Mouse (Mus musculus) spleen, postnatal 10 days (tissue): ENCODE results near the gene Fam71a.

Experiments
- DNase-seq, 2 experiments: peaks; one replicate each; pipeline ENCODE4 v3.0.0; 2021 to 2022; ENCODE audit warnings: low spot score in 2 of 2

Fam71a gene

GRCm38 (mm10) chr1:191164717-191165116 is at the start of gene Fam71a:
Gene Fam71a (minus strand): TSS chr1:191164817.
- no peak for DNase-seq

DNA sequence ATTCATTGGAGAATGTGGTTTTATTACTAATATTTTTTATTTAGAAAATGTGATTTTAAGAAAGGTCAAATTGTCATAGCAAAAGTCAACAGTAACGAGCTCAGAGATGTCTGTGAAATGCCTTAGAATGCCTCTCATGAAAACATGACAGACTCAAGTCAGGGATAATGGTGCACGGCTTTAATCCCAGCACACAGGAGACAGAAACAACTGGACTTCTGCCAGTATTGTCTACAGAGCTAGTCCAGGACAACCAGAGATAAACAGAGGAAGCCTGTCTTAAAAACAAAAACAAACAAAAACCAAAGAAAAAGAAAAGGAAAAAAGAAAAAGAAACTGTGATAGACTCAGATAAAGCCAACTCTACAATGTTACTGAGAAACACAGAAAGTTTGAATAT is 46.5 kb upstream of the Fam71a start:
- no peak for DNase-seq

GRCm38 (mm10) chr1:191205791-191206190 is 41.2 kb upstream of the Fam71a start:
- no peak for DNase-seq

- no peak for DNase-seq
Measured at GRCm38 (mm10) chr1:191204876-191205275, 40.3 kb upstream of the Fam71a start.

DNA sequence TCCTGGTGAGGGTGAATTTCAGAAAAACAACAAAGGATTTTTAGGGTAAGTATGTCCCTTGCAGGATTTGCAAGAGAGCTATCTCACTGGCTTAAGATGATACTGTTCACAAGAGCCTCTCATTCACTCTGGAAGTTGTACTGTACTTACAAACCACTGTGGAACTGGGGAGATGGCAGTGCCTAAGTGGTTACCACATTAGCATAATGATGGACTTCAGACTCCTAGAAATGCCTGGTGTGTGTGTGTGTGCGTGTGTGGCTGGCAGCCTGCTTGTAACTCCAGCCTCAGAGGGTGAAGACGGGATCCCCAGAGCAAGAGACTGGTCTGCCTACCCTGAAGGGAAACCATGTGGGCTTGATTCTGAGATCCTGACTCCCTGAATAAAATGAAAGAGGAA is 38.9 kb upstream of the Fam71a start:
- no peak for DNase-seq

GRCm38 (mm10) chr1:191202208-191202952 is 37.8 kb upstream of the Fam71a start:
- DNase-seq = no peak

DNA sequence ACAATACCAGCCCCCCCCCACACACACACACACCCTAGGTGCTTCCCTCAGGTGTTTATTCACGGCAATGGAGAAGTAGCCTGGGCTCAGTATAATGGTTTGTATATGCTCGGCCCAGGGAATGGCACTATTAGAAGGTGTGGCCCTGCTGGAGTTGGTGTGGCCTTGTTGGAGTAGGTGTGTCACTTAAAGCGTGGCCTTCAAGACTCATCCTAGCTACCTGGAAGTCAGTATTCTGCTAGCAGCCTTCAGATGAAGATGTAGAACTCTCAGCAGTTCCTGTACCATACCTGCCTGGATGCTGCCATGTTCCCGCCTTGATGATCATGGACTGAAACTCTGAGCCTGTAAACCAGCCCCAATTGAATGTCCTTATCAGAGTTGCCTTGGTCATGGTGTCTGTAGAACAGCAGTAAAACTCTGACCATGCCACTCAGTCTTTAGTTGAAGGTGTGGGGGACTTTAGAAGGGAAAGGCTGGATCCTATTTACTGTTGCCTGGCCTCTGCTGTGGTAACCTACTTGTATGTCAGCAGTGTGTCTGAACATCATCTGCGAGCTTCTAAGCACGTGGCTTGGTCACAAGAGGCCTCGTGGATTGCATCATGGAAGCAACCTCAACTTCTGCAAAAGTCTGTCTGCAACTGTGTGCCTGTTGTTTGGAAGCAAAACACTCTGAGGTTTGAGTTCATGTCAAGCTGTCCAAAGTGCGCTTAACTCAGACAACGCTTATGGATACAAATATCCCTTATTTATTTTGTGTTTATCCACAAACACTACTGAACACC is 36.4 kb upstream of the Fam71a start:
- peak in 1 of 2 experiments; percentile 29 for DNase-seq

- no peak for DNase-seq
Measured at GRCm38 (mm10) chr1:191197916-191198315, 33.3 kb upstream of the Fam71a start.

- no peak for DNase-seq
Measured at GRCm38 (mm10) chr1:191196016-191196415, 31.4 kb upstream of the Fam71a start.

DNA sequence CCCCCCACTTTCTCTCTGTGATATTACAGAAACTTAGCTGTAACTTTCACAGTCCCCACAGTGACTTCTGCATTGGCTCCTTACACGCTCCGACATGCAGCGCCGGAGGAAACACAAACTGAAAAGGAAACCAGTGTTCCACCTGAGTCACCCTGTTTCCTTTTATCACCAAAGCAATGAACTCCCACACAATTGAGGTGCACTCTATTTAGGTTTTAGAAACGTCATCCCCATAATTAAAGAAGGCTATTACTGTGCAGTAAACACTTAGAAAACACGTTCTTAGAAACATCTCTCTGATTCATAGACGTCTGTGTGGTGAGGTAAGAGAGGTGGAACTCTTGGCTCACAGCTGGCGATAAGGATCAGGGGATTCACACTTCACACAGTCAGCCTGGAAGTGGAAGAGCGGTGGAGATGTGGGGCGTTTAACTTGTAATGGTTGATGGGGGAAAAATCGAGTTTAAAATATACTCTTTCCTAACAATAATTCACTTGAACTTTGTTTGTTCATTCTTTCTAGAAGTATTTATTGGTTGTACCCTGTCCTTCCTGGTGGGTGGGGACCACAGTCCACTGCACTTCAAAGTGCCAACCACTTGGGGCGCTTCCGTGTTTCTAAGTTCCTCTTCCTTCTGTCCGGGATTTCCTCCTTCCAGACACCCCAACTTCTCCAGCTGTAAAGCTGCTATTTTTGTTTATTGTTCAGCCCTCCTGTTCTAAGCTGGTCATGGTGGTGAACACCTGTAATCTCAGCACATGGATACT is 29.2 kb upstream of the Fam71a start:
- peak in 1 of 2 experiments; percentile 60 for DNase-seq

DNA sequence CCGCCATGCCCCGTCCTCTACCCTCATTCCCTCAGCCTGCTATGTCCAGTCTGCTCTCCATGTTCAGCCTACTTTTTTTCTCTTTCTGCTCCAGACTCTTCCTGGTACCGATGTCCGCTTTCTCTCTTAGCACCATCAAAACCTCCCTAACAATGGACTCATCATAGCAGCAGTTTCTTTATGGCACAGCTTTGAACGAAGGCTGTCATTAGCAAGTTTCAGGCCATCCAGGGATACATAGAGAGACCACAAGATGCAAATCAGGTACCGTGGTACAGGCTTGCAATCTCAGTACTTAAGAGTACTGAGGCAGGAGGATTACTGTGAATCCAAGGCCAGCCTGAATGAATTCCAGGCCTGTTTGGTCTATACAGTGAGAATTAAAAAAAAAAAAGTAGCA is 28.1 kb upstream of the Fam71a start:
- DNase-seq = no peak

GRCm38 (mm10) chr1:191192213-191192612 is 27.6 kb upstream of the Fam71a start:
- no peak for DNase-seq

DNA sequence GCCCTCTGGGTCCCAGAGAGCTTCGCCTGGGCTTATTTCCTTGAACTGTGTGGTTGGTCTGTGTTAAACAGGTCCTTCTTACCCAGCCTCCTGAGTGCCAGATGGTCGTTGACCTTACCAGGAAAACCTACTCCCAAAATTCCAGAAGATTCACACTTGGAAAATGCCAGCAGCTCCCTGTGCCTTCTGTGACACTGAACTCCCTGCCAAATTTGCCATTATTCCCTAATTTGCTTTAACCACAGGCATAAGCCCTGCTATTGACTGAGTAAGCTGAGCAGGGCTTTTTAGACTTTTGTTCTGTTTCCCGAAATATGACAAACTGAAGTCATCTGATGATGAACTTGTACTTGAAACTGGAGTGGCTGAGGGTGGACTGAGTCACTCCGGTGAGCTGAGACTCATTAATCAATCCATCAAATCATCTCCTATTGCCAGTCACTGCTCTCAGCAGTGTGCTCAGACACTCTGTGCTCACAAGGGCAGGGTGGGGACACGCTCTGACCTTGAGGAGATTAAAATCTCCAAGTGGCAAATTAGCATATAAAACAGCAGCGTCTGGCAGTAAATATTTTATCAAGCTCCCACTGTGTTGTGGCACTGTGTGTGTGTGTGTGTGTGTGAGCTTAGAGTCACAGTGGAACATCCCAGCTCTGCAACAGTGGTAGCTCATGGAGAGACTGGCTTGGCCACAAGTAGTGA is 25.2 kb upstream of the Fam71a start:
- no peak for DNase-seq

GRCm38 (mm10) chr1:191186386-191186770 is 21.8 kb upstream of the Fam71a start:
- peak in 1 of 2 experiments; percentile 53 for DNase-seq

DNA sequence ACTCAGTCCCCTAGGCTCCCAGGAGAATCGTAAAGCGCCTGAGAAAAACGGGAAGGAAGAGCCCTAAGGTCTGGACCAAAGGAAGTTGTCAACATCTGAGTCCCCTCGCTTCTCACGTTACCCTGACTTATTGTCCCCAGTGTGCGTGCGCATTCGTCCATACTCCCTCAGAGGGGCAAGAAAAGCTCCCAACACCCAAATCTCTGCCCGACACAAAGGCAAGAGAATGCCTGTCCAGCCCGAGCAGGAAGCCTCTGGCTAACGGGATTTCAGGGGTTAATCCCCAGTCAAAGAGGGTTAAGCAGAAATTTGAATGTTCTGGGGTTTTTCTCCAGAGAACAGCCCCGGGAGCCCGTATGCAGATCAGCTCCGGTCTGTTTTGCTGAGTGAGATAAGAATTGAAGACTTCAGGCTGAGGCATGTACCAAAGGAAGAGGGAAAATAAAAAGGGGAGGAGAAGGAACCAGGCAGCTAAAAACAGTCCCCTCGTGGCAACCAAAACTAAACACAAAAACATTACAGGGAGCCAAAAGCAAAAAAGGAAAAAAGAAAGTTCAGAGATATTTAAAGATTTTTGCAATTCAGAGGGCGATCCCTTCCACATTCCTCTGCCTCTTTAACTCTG is 21.3 kb upstream of the Fam71a start:
- no peak for DNase-seq

- peak; percentile 9 to 20 for DNase-seq
Measured at GRCm38 (mm10) chr1:191184841-191185251, 20.2 kb upstream of the Fam71a start.

- no peak for DNase-seq
Measured at GRCm38 (mm10) chr1:191184066-191184815, 19.6 kb upstream of the Fam71a start.

DNA sequence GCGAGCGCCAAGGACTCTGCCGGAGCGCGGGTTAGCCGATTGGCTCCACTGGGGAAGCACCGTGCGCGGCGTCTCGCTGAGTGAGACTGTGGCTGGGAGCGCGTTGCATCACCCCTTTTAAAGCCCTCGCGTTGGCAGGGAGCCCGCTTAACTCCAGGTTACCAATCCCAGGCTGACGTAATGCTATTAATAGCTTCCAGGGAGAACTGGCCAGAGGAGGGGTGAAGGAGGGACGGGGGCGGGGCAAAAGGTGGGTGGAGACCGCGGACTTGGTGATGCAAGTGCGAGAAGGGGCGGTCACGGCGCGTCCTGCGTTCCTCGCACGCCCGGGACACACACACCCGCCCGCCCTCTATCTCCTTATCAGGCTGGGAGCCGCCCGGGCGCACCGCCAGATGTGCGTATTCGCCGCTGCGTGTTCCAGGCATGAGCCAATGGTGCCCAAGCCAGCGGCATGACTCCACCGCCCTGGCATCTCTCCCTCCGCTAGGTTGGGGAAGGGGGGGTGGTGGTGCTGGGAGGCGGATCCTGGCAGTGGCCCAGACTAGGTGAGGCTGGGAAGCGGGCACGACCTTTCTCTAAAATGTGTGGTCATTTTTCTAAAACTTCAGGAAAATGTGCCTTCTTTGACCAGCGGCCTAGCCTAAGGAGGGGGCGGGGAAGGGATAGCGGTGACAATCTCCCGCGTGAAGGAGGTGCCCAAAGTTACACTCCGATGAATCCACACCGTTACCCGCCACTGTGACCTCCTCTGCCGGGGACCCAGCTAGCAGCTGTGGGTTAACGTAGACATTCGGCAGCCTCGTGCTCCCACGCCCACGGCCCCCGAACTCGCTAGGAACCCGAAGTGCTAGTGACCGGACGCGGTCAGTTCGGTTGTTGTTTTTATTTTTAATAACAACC is 18.8 kb upstream of the Fam71a start:
- peak; percentile 47 to 78 for DNase-seq

DNA sequence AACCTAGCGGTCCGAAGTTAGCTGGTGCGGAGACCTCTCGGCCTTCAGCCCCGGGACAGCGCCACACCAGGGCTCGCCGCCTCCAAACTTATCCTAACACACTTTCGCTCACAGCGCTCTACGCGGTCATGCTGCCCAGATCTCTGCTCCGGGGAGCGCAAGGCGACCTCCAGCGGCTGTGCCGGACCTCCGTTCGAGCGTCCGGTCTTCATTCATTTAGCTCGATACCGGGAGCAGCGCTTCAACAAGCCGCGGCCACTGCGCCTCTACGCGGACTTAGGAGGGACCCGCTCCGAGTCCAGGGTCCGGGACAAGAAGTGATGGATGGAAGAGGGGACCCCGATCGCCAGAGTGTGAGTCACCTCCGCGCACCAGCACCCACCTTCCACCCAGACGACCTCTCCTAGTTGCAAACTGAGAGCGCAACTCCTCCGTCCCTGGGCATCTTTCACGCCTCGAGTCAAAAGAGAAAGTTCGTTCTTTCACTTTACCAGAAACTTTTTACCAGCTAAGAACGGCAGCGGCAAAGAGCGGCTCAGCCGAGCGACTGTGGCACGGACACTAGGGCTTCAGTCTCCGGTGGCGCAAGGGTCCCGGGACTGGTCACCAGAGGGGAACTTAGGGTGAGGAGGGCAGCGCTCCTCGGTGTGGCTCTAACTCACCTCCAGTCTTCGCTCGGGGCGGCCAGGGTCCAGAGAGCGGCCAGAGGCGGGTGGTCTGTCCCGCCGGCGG is 18.0 kb upstream of the Fam71a start:
- peak; percentile 36 to 40 for DNase-seq
